Mouse (Mus musculus) hematopoietic multipotent progenitor cell, adult 10-12 weeks (in vitro differentiated cells): Measurements from ENCODE around the gene Mrpl44. TPM values are rescaled to one million over a fixed set of nuclear protein-coding genes. Genes with fewer than 3 reads are reported as not detected.

Experiments used
- polyA plus RNA-seq: library from polyadenylated mRNA; stranded (reverse); fragments of >175 nt; gene quantifications from 2 replicates; pipeline ENCODE4 v1.2.3, GENCODE M21; 2012; ENCODE audit warnings: low replicate concordance

Mrpl44 gene
- polyA plus RNA-seq = 14.7 and 18.2 TPM in 2 replicates

GRCm38 (mm10) chr1:79775927-79776458 lies at the start of gene Mrpl44, which contains the start of gene Wdfy1:
TSS of gene Mrpl44 (plus strand) at chr1:79776018.
TSS of gene Wdfy1 (minus strand) at chr1:79776143.

Other genes starting within 250 kb of the Mrpl44 start
- gene Ap1s3, start 104.0 kb upstream of the Mrpl44 start, polyA plus RNA-seq = 10.2 and 44.4 TPM in 2 replicates
- gene Wdfy1, start 125 bp downstream of the Mrpl44 start, polyA plus RNA-seq = 62.2 and 114 TPM in 2 replicates
- gene Serpine2, start 85.2 kb downstream of the Mrpl44 start, polyA plus RNA-seq = 0.80 and 1.1 TPM in 2 replicates